Mouse (Mus musculus) midbrain, embryonic 14.5 days (tissue): ENCODE data around the gene Ece2. TPM values are rescaled to one million over a fixed set of nuclear protein-coding genes. Genes with fewer than 3 reads are reported as not detected.

Source experiments
- ATAC-seq: fragments of 200-750 bp; cut with Nextera tagmentation; 2 replicates; pipeline ENCODE4 v1.8.0; 2017; ENCODE audit warnings: moderate number of reproducible peaks, moderate library complexity; ENCODE audit not compliant: low FRiP score, low TSS enrichment
- DNase-seq: peaks from one replicate; pipeline ENCODE4 v3.0.0-alpha.2; 2015
- H3K27ac ChIP-seq: fragments of 300-500 bp; sonication (generic); replicated peaks from 2 replicates; pipeline ENCODE4 v1.5.1; 2014; ENCODE audit warnings: mild to moderate bottlenecking, low read depth, low read length, moderate library complexity
- H3K27me3 ChIP-seq: fragments of 300-500 bp; sonication (generic); 2 replicates; pipeline ENCODE4 v1.6.1; 2014; ENCODE audit warnings: low read length, control low read depth, mixed read lengths; ENCODE audit not compliant: control insufficient read depth, insufficient read depth
- H3K36me3 ChIP-seq: fragments of 300-500 bp; sonication (generic); 2 replicates; pipeline ENCODE4 v1.6.1; 2014; ENCODE audit warnings: low read length, control low read depth; ENCODE audit not compliant: control insufficient read depth, insufficient read depth
- H3K4me1 ChIP-seq: fragments of 300-500 bp; sonication (generic); 2 replicates; pipeline ENCODE4 v1.6.1; 2014; ENCODE audit warnings: mild to moderate bottlenecking, antibody characterized with exemption, low read length, control low read depth; ENCODE audit not compliant: control insufficient read depth, insufficient read depth
- H3K4me2 ChIP-seq: fragments of 300-500 bp; sonication (generic); 2 replicates; pipeline ENCODE4 v1.6.1; 2014; ENCODE audit warnings: mild to moderate bottlenecking, low read length, moderate library complexity
- H3K4me3 ChIP-seq: fragments of 300-500 bp; sonication (generic); replicated peaks from 2 replicates; pipeline ENCODE4 v1.5.1; 2014; ENCODE audit warnings: low read depth, low read length
- H3K9ac ChIP-seq: fragments of 300-500 bp; sonication (generic); replicated peaks from 2 replicates; pipeline ENCODE4 v1.6.1; 2014; ENCODE audit warnings: mild to moderate bottlenecking, low read length, moderate library complexity
- H3K9me3 ChIP-seq: fragments of 300-500 bp; sonication (generic); 2 replicates; pipeline ENCODE4 v1.6.1; 2016; ENCODE audit warnings: low read length, control low read depth, mixed read lengths; ENCODE audit not compliant: control insufficient read depth
- WGBS: fragments of 180-500 bp; shearing (Covaris S2); extraction: QIAGEN DNeasy Blood & Tissue Kit; methylation state at CpG from one replicate; pipeline ENCODE4 v1.1.7; 2014; 5-methylcytosine and 5-hydroxymethylcytosine counted together
- polyA plus RNA-seq: library from polyadenylated mRNA; unstranded; fragments of >200 nt; fragmentation: Nextera tagmentation; extraction: Ambion mirVana; gene quantifications from 2 replicates; pipeline ENCODE4 v1.2.1, GENCODE M21; 2014

Ece2 gene
- polyA plus RNA-seq, 1 experiment from 2014 or later, result 8.5 TPM

DNA sequence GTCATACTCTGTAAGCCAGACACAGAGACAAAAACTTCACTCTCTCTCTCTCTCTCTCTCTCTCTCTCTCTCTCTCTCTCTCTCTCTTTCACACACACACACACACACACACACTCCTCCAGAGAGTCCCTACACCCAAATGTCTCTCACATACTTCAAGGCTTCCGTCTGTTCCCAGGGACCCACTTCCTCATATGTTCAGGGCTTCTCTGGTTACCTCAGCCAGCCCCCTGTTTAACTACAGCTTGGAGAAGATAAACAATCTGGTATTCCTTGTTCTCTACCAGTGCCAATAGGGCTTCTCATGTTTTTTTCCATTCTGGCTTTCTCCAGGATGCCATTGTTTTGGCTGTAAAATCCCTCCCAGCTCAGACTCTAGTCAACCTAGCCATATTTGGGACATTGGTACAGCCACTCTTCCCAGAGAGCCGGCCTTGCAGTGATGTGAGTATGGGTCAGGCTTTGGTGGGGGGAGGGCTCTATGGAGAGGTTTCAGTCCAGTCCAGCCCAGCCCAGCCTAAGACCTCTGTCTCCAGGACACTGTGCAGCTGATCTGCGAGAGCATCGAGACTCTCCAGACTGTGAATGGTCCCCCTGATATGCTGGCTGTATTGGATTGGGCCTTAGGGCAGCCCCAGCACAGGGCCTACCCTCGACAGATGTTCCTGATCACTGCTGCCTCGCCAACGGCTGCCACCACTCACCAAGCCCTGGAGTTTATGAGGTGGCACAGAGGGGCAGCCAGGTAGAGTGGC lies 32.8 kb upstream of the Ece2 start:
- peaks cover 9% of the 10 kb centered on the region for H3K27me3 ChIP-seq
- WGBS, result 73% methylated on average over 7 of the region's 7 CpGs
- H3K9me3 ChIP-seq, result no peaks in the 10 kb centered on the region
- ATAC-seq (no peak), DNase-seq (no peak)
- H3K9ac ChIP-seq, result no peak overlapping the region
- no peak overlapping the region for H3K4me2 ChIP-seq
- no peaks in the 10 kb centered on the region for H3K4me1 ChIP-seq
- H3K27ac ChIP-seq, result no peak overlapping the region
- no peaks in the 10 kb centered on the region for H3K36me3 ChIP-seq
- H3K4me3 ChIP-seq, result no peak overlapping the region

DNA sequence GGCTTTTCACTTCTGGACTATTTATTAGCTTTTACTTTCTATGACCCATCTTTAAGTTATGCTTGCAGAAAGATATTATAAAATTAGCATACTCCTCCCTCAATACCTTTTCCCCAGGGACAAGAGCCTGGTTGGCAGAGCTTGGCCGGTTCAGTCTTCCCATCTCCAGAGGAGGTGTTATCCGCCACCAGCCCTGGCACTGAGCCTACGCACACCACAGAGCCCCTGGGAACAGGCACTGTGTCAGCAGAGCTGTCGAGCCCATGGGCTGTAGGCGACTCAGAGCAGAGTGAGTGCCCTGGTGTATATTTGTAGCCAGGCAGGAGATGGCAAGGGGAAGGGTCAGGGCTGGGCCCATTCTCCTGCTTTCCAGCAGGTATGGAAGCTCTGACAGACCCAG lies 29.1 kb upstream of the Ece2 start:
- Histone ChIP-seq H3K4me3 (no peak overlapping the region), H3K4me2 (no peak overlapping the region), H3K9me3 (no peaks in the 10 kb centered on the region), H3K4me1 (no peaks in the 10 kb centered on the region), H3K27ac (no peak overlapping the region), H3K9ac (no peak overlapping the region), H3K27me3 (no peaks in the 10 kb centered on the region), H3K36me3 (peaks cover 17% of the 10 kb centered on the region)
- 69% methylated on average over 5 of the region's 5 CpGs for WGBS
- ATAC-seq (no peak), DNase-seq (no peak)

DNA sequence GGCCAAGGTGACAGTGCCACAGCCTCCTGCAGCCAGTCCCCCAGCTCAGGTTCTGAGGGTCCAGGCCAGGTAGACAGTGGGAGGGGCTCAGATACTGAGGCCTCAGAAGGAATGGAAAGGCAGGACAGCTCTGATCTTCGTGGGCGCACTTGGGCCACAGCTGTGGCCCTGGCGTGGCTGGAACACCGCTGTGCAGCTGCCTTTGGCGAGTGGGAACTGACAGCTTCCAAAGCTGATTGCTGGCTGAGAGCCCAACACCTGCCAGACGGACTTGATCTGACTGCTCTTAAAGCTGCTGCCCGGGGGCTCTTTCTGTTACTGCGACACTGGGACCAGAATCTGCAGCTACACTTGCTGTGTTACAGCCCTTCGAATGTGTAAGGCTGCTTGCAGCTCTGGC lies 24.9 kb upstream of the Ece2 start:
- Histone ChIP-seq H3K9me3 (no peaks in the 10 kb centered on the region), H3K27me3 (no peaks in the 10 kb centered on the region), H3K4me3 (no peak overlapping the region), H3K36me3 (peaks cover 42% of the 10 kb centered on the region), H3K9ac (no peak overlapping the region), H3K4me2 (no peak overlapping the region), H3K4me1 (peaks cover 8% of the 10 kb centered on the region), H3K27ac (no peak overlapping the region)
- WGBS, result 55% methylated on average over 9 of the region's 9 CpGs
- ATAC-seq, result no peak
- DNase-seq, result peak; percentile 57

DNA sequence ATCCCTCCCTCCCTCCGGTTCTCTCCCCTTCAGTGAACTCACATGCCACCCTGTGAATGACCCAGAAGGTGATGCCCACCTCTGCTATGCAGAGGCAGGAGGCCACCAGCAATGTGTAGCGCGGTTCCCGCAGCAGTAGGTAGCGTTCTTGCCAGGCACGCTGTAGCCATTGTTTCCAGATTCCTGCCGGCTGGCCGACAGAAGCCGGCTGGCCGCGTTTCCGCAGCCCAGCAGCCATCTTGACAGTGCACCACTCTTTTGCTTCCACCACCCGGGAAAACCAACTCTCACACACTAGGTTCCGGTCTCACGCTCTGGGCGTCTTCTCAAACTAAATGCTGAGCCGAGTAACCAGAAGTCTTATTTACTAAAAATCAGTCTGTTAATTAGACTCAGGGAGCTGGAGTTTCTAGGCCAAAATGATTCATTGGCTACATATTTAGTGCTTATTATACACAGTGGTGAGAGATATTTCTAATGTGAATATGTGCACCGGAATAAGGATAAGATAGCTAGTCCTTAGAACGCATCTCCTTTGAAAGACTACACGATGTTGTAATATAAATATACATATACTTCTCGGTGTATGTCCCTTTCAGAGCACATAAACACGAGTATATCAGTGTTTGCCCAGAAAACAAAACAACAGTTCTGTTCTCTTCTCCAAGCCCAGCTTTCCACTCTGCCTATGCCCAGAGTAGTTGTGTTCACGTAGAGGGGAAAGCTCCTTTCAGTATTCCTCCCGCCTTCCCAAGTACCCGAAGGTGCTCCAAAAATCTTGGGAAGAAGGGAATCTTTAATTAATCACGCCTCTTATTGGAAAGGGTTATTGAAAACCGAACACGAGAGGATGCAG lies 18.9 kb upstream of the Ece2 start:
- Histone ChIP-seq H3K9ac (peak overlapping the region; percentile 81), H3K27me3 (no peaks in the 10 kb centered on the region), H3K4me2 (peak overlapping the region; percentile 81), H3K4me1 (peaks cover 19% of the 10 kb centered on the region), H3K9me3 (no peaks in the 10 kb centered on the region), H3K36me3 (peaks cover 25% of the 10 kb centered on the region), H3K4me3 (peak overlapping the region; percentile 67), H3K27ac (peak overlapping the region; percentile 84)
- ATAC-seq (peak; percentile 74), DNase-seq (peak; percentile 91)
- under 1% methylated on average over 28 of the region's 28 CpGs for WGBS

DNA sequence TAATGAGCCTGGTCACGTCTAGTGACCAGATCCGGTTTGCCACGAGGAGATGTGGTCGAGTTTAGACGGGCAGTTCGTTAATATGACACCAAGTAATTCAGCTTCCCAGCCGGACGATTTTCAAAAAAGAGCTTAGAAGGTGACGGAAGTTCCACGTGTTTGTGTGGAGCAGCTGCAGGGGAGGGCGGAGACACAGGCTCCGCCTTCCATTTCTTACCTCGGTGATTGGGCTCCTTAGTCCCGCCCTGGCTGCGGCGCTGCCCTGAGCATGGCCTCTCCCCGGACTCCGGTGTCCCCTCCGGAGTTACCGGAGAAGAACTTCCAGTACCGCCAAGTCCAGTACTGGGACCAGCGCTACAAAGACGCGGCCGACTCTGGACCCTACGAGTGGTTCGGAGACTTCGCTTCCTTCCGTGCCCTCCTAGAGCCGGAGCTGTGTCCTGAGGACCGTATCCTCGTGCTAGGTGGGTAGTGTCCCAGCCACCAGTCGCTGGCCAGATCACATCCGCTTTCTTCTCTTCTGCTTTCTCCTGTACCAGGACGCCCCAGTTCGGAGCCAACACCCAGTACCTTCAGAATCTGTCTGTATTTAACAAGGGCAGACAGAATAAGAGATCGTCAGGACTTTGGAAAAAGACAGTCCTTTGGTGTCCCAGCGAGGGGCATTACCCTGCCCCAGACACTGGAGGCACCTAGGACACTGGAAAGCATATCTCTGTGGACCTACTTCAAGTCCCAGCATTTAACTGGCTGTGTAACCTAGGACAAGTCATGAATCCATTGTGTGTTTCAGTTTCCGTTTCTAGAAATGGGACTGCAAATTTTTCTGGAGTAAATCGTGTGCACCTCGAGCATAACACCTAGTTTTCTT lies 18.0 kb upstream of the Ece2 start, which contains the start of the genes Eef1akmt4, Gm49333 and Alg3:
Gene Eef1akmt4, plus strand, starts transcription at position 237 of the 871 bp plus-strand sequence.
Gene Gm49333, plus strand, starts transcription at position 254 of the 871 bp plus-strand sequence.
Gene Alg3, minus strand, starts transcription at position 379 of the 871 bp plus-strand sequence.
- peak within 1 kb of the TSS; percentile 81 for H3K4me2 ChIP-seq
- no peaks in the 10 kb centered on the region for H3K9me3 ChIP-seq
- no peaks in the 10 kb centered on the region for H3K27me3 ChIP-seq
- H3K4me1 ChIP-seq, result peaks cover 19% of the 10 kb centered on the region
- ATAC-seq (peak; percentile 91), DNase-seq (peak; percentile 93)
- H3K4me3 ChIP-seq, result peak within 1 kb of the TSS; percentile 67
- H3K9ac ChIP-seq, result peak within 1 kb of the TSS; percentile 81
- peak within 1 kb of the TSS; percentile 84 for H3K27ac ChIP-seq
- 2% methylated on average over 41 of the region's 41 CpGs for WGBS
- H3K36me3 ChIP-seq, result peaks cover 18% of the 10 kb centered on the region

DNA sequence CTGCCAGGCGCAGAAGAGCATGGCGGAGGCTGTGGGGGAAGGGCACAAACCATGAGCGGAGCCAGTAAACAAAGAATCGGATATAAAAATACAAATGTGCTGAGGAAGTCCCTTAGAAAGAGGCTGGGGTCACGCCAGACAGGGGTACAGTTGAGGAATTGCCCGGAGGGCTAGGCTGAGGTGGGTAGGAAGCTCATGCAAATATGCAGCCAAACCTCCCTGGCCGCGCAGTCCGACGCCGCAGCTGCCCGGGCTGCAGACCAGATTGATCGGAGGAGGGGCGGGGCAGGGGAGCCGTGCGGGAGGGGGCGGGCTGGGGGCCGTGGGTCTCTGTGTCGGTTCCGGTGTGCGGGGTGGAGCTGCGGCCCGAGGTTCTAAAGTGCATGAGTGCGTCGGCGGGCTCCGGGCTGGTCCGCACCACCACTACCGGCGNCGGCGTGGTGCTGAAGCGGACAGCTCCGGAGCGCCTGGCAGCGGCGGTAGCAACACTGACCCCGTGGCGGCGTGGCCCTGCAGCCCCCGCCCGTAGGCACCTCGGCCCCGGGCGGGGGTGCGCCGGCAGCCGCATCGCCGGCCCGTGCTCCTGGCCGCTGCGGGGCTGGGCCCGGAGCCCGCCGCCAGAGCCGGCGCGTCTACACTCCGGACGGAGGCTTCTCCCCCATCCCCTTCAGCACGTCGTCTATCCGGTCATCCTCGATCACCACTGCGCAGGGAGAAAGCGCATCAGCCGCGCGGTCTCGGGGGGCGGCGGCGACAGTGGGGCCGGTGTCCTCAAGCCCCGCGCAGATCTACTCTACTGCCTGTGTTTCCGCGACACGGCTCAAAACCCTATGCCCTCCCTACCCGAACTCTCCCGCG lies 9.9 kb upstream of the Ece2 start:
- Histone ChIP-seq H3K4me1 (peaks cover 24% of the 10 kb centered on the region), H3K27ac (peak overlapping the region; percentile 93), H3K27me3 (no peaks in the 10 kb centered on the region), H3K4me3 (peak overlapping the region; percentile 82), H3K4me2 (peak overlapping the region; percentile 89), H3K36me3 (0 out of 2 replicates have a peak, but pooled peaks cover 4% of the 10 kb centered on the region), H3K9ac (peak overlapping the region; percentile 83), H3K9me3 (no peaks in the 10 kb centered on the region)
- WGBS, result 1% methylated on average over 80 of the region's 83 CpGs
- DNase-seq (peak; percentile 67), ATAC-seq (peak; percentile 36)

DNA sequence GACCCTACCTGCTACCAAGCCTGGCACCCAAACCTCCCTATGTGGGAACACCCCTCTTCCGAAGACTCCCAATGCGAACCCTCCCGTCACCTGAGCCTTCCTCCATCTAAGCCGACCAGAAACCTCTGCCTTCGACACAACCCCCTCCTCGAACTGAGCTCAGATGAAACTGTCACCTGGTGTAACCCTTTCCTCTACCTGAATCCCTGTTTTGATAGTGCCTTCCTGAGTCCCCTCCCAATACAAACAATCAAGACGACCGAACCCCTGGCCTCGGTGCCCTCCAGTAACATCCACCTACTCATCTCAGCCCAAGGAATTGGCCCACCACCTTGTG lies 9.3 kb upstream of the Ece2 start:
- peak; percentile 53 for DNase-seq
- peaks cover 24% of the 10 kb centered on the region for H3K4me1 ChIP-seq
- H3K36me3 ChIP-seq, result 0 out of 2 replicates have a peak, but pooled peaks cover 4% of the 10 kb centered on the region
- H3K27ac ChIP-seq, result peak overlapping the region; percentile 93
- H3K27me3 ChIP-seq, result no peaks in the 10 kb centered on the region
- H3K9me3 ChIP-seq, result no peaks in the 10 kb centered on the region
- peak overlapping the region; percentile 89 for H3K4me2 ChIP-seq
- H3K4me3 ChIP-seq, result peak overlapping the region; percentile 82
- ATAC-seq, result peak; percentile 6; the same call in 1 of the 2 replicates
- 1% methylated on average over 9 of the region's 9 CpGs for WGBS
- peak overlapping the region; percentile 83 for H3K9ac ChIP-seq
